Mouse (Mus musculus): Measurements from ENCODE around the gene Abt1. TPM values are rescaled to one million over a fixed set of nuclear protein-coding genes. Genes with fewer than 3 reads are reported as not detected.

Abt1 gene
- 8.1 and 8.2 TPM in 2 replicates for polyA plus RNA-seq (2015; fragmentation: Nextera tagmentation; extraction: Ambion mirVana)

DNA sequence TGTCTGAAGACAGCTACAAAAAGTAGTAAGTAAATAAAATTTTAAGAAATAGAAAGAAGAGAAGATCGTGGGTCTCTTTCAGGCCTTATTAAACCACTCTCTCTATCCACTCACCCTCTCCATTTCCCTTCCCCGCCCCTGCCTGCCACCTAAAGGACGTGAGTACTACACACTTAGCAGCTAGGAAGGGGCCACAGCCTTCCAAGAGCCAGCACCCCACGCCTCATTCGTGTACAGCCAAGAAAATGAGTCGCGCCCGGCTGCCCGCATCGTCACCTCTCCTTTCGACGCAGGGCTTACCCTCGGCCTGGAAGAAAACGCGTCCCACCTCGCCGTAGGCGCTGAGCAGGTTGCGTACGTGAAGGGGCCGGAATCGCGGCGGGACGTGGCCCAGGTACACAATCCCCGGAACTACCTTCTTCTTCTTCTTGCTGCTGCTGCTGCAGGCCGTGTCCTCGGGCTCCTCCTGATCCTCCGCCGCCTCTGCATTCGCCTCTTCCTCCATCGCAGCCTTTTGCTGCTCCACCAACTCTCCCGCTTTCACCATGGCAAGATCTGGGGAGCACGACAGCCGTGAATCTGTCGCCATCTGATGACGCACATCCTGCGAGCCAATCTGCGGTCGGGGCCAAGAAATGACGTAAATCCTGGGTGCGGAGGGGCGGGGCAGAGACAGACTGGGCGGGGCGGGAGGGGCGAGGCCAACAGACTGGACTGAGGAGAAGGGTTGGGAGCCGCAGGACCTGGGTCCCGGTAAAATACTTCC lies at the start of gene Abt1:
Gene Abt1, minus strand, starts transcription at position 581 of the 766 bp plus-strand sequence.
- Histone ChIP-seq H3K9me3 (replicated peaks) (no peaks in the 10 kb centered on the region), H3K27me3 (no peaks in the 10 kb centered on the region), H3K27ac (peak within 1 kb of the TSS; percentile 84), H3K4me2 (peak within 1 kb of the TSS; percentile 81), H3K4me1 (replicated peaks) (peaks cover 22% of the 10 kb centered on the region), H3K4me3 (peak within 1 kb of the TSS; percentile 96), H3K36me3 (peaks cover 33% of the 10 kb centered on the region), H3K9ac (peak within 1 kb of the TSS; percentile 86)
- under 1% methylated on average over 48 of the region's 48 CpGs for WGBS
- ATAC-seq (replicated peaks; ENCODE audit: insufficient number of reproducible peaks, insufficient read depth, low FRiP score, low read depth): peak; percentile 86

DNA sequence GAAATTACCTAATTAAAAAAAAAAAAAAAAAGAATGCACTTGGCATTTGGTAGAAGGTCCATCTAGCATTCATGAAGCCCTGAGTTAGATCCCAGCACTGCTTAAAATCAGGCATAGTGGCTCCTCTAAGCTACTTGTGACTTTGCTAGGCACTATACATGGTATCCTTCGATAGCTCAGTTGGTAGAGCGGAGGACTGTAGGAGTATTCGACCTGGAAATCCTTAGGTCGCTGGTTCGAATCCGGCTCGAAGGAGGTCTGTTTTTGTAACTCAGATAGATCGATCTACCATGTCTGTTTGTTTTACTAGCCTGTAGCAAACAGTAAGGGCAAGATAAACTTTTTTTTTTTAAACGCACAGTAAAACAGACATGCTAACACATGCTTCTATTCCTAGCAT lies 43.2 kb upstream of the Abt1 start:
- Histone ChIP-seq H3K27ac (no peak overlapping the region), H3K36me3 (no peaks in the 10 kb centered on the region), H3K27me3 (no peaks in the 10 kb centered on the region), H3K4me1 (replicated peaks) (peaks cover 18% of the 10 kb centered on the region), H3K4me3 (no peak overlapping the region), H3K9ac (no peak overlapping the region), H3K4me2 (no peak overlapping the region), H3K9me3 (replicated peaks) (no peaks in the 10 kb centered on the region)
- 4% methylated on average over 9 of the region's 9 CpGs for WGBS
- ATAC-seq (replicated peaks; ENCODE audit: insufficient number of reproducible peaks, insufficient read depth, low FRiP score, low read depth): no peak; the same call in 1 of the 2 replicates

DNA sequence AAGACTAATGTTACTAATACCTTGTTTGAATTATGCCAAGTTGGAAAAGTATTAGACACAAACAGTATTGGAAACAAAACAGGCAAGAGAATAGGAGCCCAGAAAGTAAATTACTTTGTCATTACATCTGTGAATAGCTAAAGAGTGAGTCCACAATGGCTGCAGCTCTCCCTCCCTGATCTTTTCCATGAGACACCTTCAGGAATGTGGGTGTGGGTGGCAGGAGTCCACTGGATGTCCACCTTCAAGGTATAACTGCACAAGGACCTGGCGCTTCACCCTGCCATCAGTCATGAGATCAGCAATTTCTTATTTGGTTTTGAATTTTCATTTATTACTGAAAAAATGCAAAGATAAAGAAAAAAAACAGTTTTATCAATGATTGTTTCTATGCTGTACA lies 42.6 kb upstream of the Abt1 start:
- ATAC-seq (replicated peaks; ENCODE audit: insufficient number of reproducible peaks, insufficient read depth, low FRiP score, low read depth): no peak
- H3K4me1 ChIP-seq (replicated peaks): peaks cover 18% of the 10 kb centered on the region
- no peak overlapping the region for H3K27ac ChIP-seq
- no peak overlapping the region for H3K9ac ChIP-seq
- no peak overlapping the region for H3K4me3 ChIP-seq
- H3K9me3 ChIP-seq (replicated peaks): no peaks in the 10 kb centered on the region
- peak overlapping the region; percentile 91 for H3K4me2 ChIP-seq
- no peaks in the 10 kb centered on the region for H3K27me3 ChIP-seq
- H3K36me3 ChIP-seq: no peaks in the 10 kb centered on the region
- 72% methylated on average over 1 of the region's 1 CpGs for WGBS

DNA sequence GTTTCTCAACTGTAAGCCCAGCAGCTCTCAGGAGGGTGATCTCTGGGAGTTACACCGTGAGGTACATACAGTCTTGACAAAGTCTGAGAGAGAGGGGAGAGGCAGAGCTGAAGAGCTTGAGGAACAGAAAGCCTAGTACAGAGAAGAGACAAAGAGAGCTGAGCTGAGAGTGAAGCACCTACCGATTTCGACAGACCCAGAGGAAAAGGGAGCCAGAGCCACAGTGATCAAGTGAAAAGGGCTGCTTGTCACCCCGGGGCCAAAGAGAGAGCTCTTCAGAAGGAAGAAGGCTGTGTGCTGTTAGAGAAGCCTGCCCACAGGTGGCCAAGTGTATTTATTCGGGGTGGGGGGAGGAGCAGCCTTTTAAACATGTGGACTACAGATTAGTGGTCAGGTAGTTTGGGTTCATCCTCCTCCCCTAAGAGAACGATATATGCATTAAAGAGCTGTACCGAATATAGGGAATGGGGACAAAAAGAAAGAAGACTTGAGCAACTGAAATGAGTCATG lies 42.0 kb upstream of the Abt1 start, which contains the start of gene Btn1a1:
Gene Btn1a1, minus strand, starts transcription at position 302 of the 510 bp plus-strand sequence.
- H3K4me1 ChIP-seq (replicated peaks): peaks cover 19% of the 10 kb centered on the region
- peak within 1 kb of the TSS; percentile 66 for H3K4me3 ChIP-seq
- no peaks in the 10 kb centered on the region for H3K9me3 ChIP-seq (replicated peaks)
- 3% methylated on average over 7 of the region's 7 CpGs for WGBS
- ATAC-seq (replicated peaks; ENCODE audit: insufficient number of reproducible peaks, insufficient read depth, low FRiP score, low read depth): no peak
- H3K27me3 ChIP-seq: no peaks in the 10 kb centered on the region
- peak within 1 kb of the TSS; percentile 61 for H3K9ac ChIP-seq
- H3K36me3 ChIP-seq: no peaks in the 10 kb centered on the region
- no peak within 1 kb of the TSS for H3K27ac ChIP-seq
- H3K4me2 ChIP-seq: peak within 1 kb of the TSS; percentile 91

DNA sequence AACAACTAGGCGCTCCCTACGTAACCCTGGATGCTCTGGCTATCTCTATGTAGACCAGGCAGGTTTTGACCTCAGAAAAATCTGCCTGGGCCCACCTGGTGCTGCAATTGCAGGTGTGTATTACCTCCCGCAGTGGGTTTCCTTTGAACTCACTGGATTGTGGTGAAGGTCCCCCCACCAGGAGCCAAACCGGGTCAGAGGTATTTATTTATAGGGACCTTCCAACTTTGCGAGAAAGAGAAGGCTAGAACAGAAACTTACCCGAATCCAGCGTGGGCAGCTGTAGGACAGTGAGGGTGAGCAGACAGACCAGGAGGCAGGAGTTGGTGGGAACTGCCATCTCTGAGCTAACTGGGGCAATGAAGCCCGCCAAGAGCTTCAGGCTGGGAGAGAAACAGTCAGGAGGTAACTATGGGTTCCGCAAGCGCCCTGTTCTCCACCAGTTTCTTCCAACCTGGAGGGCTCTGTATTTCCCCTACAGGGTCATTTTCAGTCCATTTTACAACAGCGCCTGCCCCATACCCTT lies 41.2 kb upstream of the Abt1 start:
- H3K9ac ChIP-seq: peak overlapping the region; percentile 61
- 3% methylated on average over 11 of the region's 11 CpGs for WGBS
- H3K4me1 ChIP-seq (replicated peaks): peaks cover 20% of the 10 kb centered on the region
- no peaks in the 10 kb centered on the region for H3K9me3 ChIP-seq (replicated peaks)
- H3K36me3 ChIP-seq: no peaks in the 10 kb centered on the region
- H3K4me3 ChIP-seq: peak overlapping the region; percentile 66
- ATAC-seq (replicated peaks; ENCODE audit: insufficient number of reproducible peaks, insufficient read depth, low FRiP score, low read depth): no peak; the same call in 1 of the 2 replicates
- H3K27ac ChIP-seq: no peak overlapping the region
- H3K4me2 ChIP-seq: peak overlapping the region; percentile 91
- H3K27me3 ChIP-seq: no peaks in the 10 kb centered on the region

DNA sequence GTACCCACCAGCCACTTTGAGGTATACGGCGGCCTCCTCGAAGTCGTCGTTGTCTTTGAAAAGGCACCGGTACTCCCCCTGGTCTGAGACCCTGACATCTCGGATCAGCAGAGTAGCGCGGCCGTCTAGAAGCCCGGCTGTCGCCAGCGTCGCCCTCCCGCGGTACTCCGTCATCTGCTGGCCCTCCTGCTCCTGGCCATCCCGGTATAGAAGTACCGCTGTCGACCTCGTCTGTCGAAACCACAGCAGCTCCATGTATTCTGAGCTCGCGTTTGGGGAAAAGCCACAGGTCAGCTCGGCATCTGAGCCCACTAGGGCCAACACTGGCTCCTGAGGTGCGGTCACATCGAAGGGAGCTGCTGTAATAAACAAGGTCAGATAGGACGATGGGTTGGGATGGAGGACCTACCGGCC lies 40.6 kb upstream of the Abt1 start:
- Histone ChIP-seq H3K36me3 (no peaks in the 10 kb centered on the region), H3K9me3 (replicated peaks) (no peaks in the 10 kb centered on the region), H3K27ac (no peak overlapping the region; the same call in 1 of the 2 replicates), H3K4me3 (peak overlapping the region; percentile 66), H3K4me2 (peak overlapping the region; percentile 91), H3K4me1 (replicated peaks) (peaks cover 20% of the 10 kb centered on the region), H3K27me3 (no peaks in the 10 kb centered on the region), H3K9ac (peak overlapping the region; percentile 61)
- no peak for ATAC-seq (replicated peaks; ENCODE audit: insufficient number of reproducible peaks, insufficient read depth, low FRiP score, low read depth)
- under 1% methylated on average over 29 of the region's 29 CpGs for WGBS

DNA sequence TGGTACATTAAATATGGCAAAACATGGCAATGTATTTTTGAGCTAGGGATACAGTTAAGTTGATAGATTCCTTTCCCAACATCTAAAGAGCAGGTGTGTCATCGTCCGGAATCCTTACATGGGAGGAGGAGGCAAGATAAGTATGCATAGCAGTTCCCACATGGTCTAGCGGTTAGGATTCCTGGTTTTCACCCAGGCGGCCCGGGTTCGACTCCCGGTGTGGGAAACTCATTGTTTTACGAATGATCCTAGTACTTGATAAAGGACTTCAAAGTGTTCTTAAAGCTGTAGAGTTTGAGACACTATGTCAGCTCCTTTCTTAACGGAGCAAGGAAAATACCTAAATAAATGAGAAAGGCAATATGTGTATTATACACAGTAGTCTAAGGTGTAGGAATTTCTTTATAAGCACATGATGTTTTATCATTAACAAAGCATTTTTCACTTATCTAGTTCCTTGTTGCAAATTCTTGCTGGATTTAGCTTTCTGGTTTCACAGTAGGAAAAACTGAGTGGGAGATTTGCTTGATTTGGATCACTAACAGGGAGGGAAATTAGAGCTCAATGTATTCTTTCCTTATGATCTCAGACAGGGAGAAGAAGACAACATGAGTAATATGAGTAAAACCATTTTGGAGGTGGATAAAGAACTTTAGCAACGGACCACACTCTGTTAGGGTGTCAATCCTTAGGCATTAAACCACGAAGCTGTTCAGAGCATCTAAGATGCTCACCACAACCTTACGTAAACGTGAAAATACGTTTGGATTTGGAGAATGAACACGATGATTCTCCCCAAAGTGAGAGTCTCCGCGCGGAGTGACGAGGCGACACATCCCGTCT lies 39.9 kb upstream of the Abt1 start:
- H3K9ac ChIP-seq: peak overlapping the region; percentile 61
- H3K27me3 ChIP-seq: no peaks in the 10 kb centered on the region
- H3K4me2 ChIP-seq: peak overlapping the region; percentile 91
- 1% methylated on average over 21 of the region's 21 CpGs for WGBS
- no peaks in the 10 kb centered on the region for H3K36me3 ChIP-seq
- no peaks in the 10 kb centered on the region for H3K9me3 ChIP-seq (replicated peaks)
- ATAC-seq (replicated peaks; ENCODE audit: insufficient number of reproducible peaks, insufficient read depth, low FRiP score, low read depth): no peak; the same call in 1 of the 2 replicates
- H3K4me1 ChIP-seq (replicated peaks): peaks cover 20% of the 10 kb centered on the region
- peak overlapping the region; percentile 66 for H3K4me3 ChIP-seq
- H3K27ac ChIP-seq: no peak overlapping the region; the same call in 1 of the 2 replicates

DNA sequence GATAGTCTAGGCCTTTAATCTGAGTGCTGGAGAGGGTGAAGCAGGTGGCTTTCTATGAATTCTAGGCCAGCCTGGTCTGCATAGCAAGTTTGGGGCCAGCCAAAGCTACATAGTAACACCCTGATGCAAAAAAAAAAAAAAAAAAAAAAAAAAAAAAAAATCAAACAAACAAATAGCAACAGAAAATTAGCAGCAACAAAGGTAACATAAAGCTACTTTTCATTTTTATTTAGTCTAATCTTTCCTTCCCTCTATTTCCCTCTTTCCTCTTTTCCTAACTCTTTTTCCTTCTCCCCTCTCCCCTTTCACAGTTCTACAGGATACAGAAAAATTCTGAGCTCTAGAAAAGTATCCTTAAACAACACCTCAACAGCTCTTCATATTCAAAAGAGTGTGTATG lies 39.0 kb upstream of the Abt1 start:
- H3K27ac ChIP-seq: no peak overlapping the region
- H3K4me1 ChIP-seq (replicated peaks): peaks cover 20% of the 10 kb centered on the region
- no peak overlapping the region for H3K9ac ChIP-seq
- H3K4me3 ChIP-seq: no peak overlapping the region
- H3K4me2 ChIP-seq: no peak overlapping the region
- no peak for ATAC-seq (replicated peaks; ENCODE audit: insufficient number of reproducible peaks, insufficient read depth, low FRiP score, low read depth)
- no peaks in the 10 kb centered on the region for H3K36me3 ChIP-seq
- no peaks in the 10 kb centered on the region for H3K9me3 ChIP-seq (replicated peaks)
- H3K27me3 ChIP-seq: no peaks in the 10 kb centered on the region

DNA sequence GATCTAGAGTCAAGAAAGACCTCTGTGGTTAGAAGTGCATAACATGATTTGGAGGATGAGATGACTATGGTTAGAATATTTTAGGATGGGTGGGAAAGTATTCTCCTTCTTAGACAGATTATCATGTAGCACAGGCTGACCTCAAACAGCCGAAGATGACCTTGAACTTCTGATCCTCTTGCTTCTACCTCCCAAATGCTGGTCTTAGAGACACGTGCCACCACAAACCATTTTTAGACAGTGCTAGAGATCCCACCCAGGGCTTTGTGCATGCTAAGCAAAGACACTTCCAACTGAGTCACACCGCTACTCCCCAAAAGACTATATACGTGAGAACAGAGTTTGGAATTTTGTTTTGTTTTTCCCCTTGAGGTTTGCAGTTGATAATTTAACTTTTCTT lies 38.4 kb upstream of the Abt1 start:
- Histone ChIP-seq H3K4me2 (no peak overlapping the region), H3K4me3 (no peak overlapping the region), H3K27ac (no peak overlapping the region), H3K4me1 (replicated peaks) (peaks cover 20% of the 10 kb centered on the region), H3K27me3 (no peaks in the 10 kb centered on the region), H3K36me3 (no peaks in the 10 kb centered on the region), H3K9me3 (replicated peaks) (no peaks in the 10 kb centered on the region), H3K9ac (no peak overlapping the region)
- no peak for ATAC-seq (replicated peaks; ENCODE audit: insufficient number of reproducible peaks, insufficient read depth, low FRiP score, low read depth)
- WGBS: 80% methylated on average over 4 of the region's 4 CpGs

DNA sequence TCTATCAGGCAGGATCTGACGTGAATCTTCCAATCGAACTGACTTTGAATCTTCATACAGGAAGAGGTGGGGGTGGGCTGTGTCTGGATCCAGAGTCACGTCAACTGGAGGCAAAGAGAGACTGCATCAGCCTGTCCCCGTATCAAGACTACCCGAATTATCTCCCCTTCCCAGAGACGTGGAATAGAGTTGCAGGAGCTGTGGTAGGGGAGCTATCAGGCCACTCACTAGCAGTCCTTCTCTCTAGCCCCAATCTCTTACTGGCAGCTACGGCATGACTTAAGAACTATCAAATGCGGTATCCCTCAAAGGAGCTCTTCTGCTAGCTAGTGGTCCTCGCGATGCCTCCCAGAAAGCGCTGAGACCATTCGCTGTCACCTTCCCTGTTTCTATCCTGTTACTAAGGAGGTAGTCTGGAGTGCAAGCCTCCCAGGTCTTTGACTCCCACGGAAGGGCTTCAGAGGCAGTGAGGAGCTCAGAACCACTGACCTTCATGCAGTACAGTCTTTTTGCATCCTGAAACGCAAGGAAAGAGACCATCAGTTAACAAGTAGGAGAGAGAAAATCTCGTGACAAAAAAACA lies 35.7 kb upstream of the Abt1 start:
- Histone ChIP-seq H3K4me2 (0 out of 2 replicates have a peak overlapping the region, but pooled peaks have one; percentile 2), H3K9me3 (replicated peaks) (no peaks in the 10 kb centered on the region), H3K9ac (no peak overlapping the region), H3K36me3 (no peaks in the 10 kb centered on the region), H3K4me1 (replicated peaks) (peaks cover 4% of the 10 kb centered on the region), H3K27me3 (no peaks in the 10 kb centered on the region), H3K27ac (no peak overlapping the region), H3K4me3 (no peak overlapping the region)
- ATAC-seq (replicated peaks; ENCODE audit: insufficient number of reproducible peaks, insufficient read depth, low FRiP score, low read depth): no peak
- 23% methylated on average over 15 of the region's 15 CpGs for WGBS

DNA sequence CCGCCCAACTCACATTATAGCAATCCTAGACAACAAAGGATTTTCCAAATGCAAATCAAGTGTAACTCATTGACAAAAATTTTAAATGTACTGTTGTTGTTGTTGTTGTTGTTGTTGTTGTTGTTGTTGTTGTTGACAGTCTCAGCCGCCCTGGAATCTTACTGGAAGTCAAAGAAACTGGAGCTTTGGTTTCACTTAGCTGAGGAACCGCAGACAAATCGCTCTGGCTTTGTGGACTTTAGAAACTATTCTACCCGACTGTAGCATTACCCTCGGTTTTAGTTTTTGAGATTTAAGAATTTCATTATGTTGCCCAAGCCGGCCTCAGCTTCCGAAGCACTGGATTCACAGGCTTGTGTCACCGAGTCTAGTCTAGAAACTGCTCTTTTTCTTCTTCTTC lies 30.3 kb upstream of the Abt1 start:
- Histone ChIP-seq H3K36me3 (no peaks in the 10 kb centered on the region), H3K9ac (peak overlapping the region; percentile 73), H3K4me1 (replicated peaks) (no peaks in the 10 kb centered on the region), H3K9me3 (replicated peaks) (no peaks in the 10 kb centered on the region), H3K27ac (peak overlapping the region; percentile 91), H3K27me3 (no peaks in the 10 kb centered on the region), H3K4me3 (peak overlapping the region; percentile 75), H3K4me2 (peak overlapping the region; percentile 58)
- 2% methylated on average over 9 of the region's 9 CpGs for WGBS
- ATAC-seq (replicated peaks; ENCODE audit: insufficient number of reproducible peaks, insufficient read depth, low FRiP score, low read depth): no peak
